Mouse (Mus musculus) liver, embryonic 14.5 days (tissue): Measurements from ENCODE around the gene Rpl10-ps3. TPM values are rescaled to one million over a fixed set of nuclear protein-coding genes. Genes with fewer than 3 reads are reported as not detected.

Experiments
- ATAC-seq: fragments of 200-750 bp; cut with Nextera tagmentation; 2 replicates; pipeline ENCODE4 v1.8.0; 2017; ENCODE audit warnings: moderate number of reproducible peaks, mild to moderate bottlenecking, moderate library complexity; ENCODE audit not compliant: insufficient read depth
- DNase-seq, 3 experiments: peaks; one replicate each; pipeline ENCODE4 v3.0.0-alpha.2; 2012 to 2013; ENCODE audit warnings: low read depth in 3 of 3, low spot score in 3 of 3
- H3K27ac ChIP-seq: fragments of 300-500 bp; sonication (generic); 2 replicates; pipeline ENCODE4 v1.5.1; 2014; ENCODE audit warnings: moderate library complexity, mild to moderate bottlenecking, control low read depth, inconsistent platforms
- H3K27me3 ChIP-seq: fragments of 300-500 bp; sonication (generic); 2 replicates; pipeline ENCODE4 v1.6.1; 2014; ENCODE audit warnings: mild to moderate bottlenecking, low read length, moderate library complexity; ENCODE audit not compliant: control insufficient read depth, insufficient read depth
- H3K36me3 ChIP-seq: fragments of 300-500 bp; sonication (generic); replicated peaks from 2 replicates; pipeline ENCODE4 v1.6.1; 2014; ENCODE audit warnings: low read depth; ENCODE audit not compliant: control insufficient read depth, insufficient read depth
- H3K4me1 ChIP-seq, 2 experiments: fragments of 200-500 bp in 1 of 2; fragments of 300-500 bp in 1 of 2; sonication (generic) in 1 of 2; replicated peaks; 2 replicates each; pipeline ENCODE4 v1.6.1; 2012 to 2014; ENCODE audit warnings: antibody characterized with exemption in 1 of 2, inconsistent platforms in 1 of 2, low read length in 1 of 2; ENCODE audit not compliant: control insufficient read depth in 2 of 2, insufficient read depth in 2 of 2
- H3K4me2 ChIP-seq: fragments of 300-500 bp; sonication (generic); 2 replicates; pipeline ENCODE4 v1.6.1; 2014; ENCODE audit warnings: low read depth, mild to moderate bottlenecking, control low read depth, moderate library complexity
- H3K4me3 ChIP-seq, 2 experiments: fragments of 200-500 bp in 1 of 2; fragments of 300-500 bp in 1 of 2; sonication (generic) in 1 of 2; 2 replicates each; pipeline ENCODE4 v1.5.1; 2012 to 2014; ENCODE audit warnings: low read depth in 2 of 2, low read length in 2 of 2, mild to moderate bottlenecking in 2 of 2, control low read depth in 1 of 2, inconsistent platforms in 1 of 2, moderate library complexity in 1 of 2; ENCODE audit not compliant: insufficient read depth in 1 of 2
- H3K9ac ChIP-seq: fragments of 300-500 bp; sonication (generic); replicated peaks from 2 replicates; pipeline ENCODE4 v1.6.1; 2014; ENCODE audit warnings: mild to moderate bottlenecking, control low read depth, moderate library complexity
- H3K9me3 ChIP-seq: fragments of 300-500 bp; sonication (generic); 2 replicates; pipeline ENCODE4 v1.6.1; 2016; ENCODE audit warnings: low read length, mixed read lengths; ENCODE audit not compliant: control insufficient read depth
- CTCF ChIP-seq: IDR thresholded peaks from 2 replicates; pipeline ENCODE4 v1.5.1; 2016; ENCODE audit warnings: antibody characterized with exemption, low read depth, control low read depth
- EP300 ChIP-seq: IDR thresholded peaks from 2 replicates; pipeline ENCODE4 v1.6.1; 2016; ENCODE audit warnings: antibody characterized with exemption, low read depth
- WGBS: fragments of 180-500 bp; shearing (Covaris S2); extraction: QIAGEN DNeasy Blood & Tissue Kit; methylation state at CpG from one replicate; pipeline ENCODE4 v1.1.7; 2014; ENCODE audit not compliant: insufficient replicate concordance; 5-methylcytosine and 5-hydroxymethylcytosine counted together
- polyA plus RNA-seq, 2 experiments: library from polyadenylated mRNA; depleted of rRNA in 1 of 2; stranded (reverse) in 1 of 2; unstranded in 1 of 2; fragments of >200 nt; fragmentation: Nextera tagmentation in 1 of 2; extraction: Ambion mirVana in 1 of 2; gene quantifications; 2 replicates each; pipeline versions ENCODE4 v1.2.1 to v1.2.3; 2012 to 2014

Gene Rpl10-ps3
- polyA plus RNA-seq, 2 experiments, result 66.7 to 308 TPM

DNA sequence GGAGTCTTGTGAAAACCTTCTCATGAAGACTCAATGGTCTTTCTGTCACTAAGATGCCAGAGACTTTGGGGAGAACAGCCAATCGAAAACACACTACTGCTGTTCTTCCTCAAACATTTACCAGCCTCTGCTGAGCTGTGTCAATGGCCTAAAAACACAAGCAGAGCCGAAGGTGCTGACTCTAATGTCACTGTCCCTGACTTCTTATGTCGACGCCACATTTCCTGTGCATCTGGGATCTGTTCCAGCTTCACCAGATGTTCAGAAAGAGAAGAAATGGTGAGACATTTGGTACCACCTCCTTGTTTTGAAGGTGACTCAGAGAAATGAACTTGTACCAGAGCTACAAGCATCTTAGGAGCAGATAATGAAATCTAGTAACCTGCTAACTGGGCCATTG is 7.0 kb upstream of the Rpl10-ps3 start:
- Histone ChIP-seq H3K4me1 (no peaks in the 10 kb centered on the region; a peak in 1 of 4 replicates), H3K27me3 (no peaks in the 10 kb centered on the region), H3K36me3 (no peaks in the 10 kb centered on the region), H3K4me3 (no peak overlapping the region), H3K4me2 (no peak overlapping the region), H3K9me3 (no peaks in the 10 kb centered on the region), H3K27ac (no peak overlapping the region), H3K9ac (no peak overlapping the region)
- no peak for DNase-seq
- TF ChIP-seq EP300 (no peak), CTCF (no peak)
- 34% methylated on average over 4 of the region's 4 CpGs for WGBS
- ATAC-seq, result no peak

DNA sequence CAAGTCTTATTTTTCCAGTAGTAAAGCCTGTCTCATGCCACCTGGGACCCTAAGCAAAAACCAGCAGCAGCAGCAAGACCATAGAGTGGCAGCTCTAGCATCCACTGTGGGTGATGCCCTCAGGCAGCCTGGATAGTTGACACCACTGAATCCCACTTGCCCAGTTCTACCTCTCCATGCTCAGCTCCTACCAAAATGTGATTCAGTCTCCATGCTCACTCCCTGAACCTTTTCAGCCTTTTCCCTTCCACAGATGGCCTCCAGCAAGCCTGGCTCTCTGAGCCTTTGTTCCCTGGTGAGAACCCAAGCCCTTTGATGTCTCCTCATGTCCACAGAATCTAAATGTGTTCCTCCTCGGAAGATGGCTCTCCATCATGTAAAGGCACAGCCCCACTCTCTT is 5.8 kb upstream of the Rpl10-ps3 start:
- no peak overlapping the region for H3K4me3 ChIP-seq
- H3K27ac ChIP-seq, result no peak overlapping the region
- no peak for ATAC-seq
- no peaks in the 10 kb centered on the region for H3K9me3 ChIP-seq
- no peaks in the 10 kb centered on the region for H3K36me3 ChIP-seq
- 55% methylated on average over 1 of the region's 1 CpGs for WGBS
- no peak overlapping the region for H3K9ac ChIP-seq
- no peaks in the 10 kb centered on the region for H3K27me3 ChIP-seq
- H3K4me2 ChIP-seq, result no peak overlapping the region
- no peak for DNase-seq
- TF ChIP-seq CTCF, result no peak
- no peak for TF ChIP-seq EP300
- no peaks in the 10 kb centered on the region; a peak in 1 of 4 replicates for H3K4me1 ChIP-seq

DNA sequence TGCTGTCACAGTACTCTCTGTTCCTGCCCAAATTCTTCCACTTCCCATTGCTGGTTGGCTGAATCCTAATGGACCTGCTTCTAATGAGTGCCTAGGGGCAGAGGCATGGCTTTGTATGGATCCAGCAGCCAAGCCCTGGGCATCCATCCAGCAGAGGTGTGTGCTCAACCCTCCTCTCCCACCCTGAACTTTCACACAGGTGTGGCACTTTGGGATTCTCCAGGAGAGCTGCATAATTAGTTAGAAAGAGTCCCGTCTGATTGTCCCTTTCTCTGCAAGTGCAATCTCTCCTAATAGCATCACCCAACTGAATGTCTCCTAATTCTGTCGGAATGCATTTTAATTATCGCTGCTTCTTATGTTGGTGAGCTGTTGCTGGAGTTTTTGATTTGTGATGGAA is 4.4 kb upstream of the Rpl10-ps3 start:
- Histone ChIP-seq H3K4me2 (no peak overlapping the region), H3K4me3 (no peak overlapping the region), H3K4me1 (no peaks in the 10 kb centered on the region; a peak in 1 of 4 replicates), H3K27me3 (no peaks in the 10 kb centered on the region), H3K27ac (no peak overlapping the region), H3K9me3 (no peaks in the 10 kb centered on the region), H3K9ac (no peak overlapping the region), H3K36me3 (no peaks in the 10 kb centered on the region)
- ATAC-seq (no peak), DNase-seq (no peak)
- WGBS, result 59% methylated on average over 3 of the region's 3 CpGs
- TF ChIP-seq EP300 (no peak), CTCF (no peak)

DNA sequence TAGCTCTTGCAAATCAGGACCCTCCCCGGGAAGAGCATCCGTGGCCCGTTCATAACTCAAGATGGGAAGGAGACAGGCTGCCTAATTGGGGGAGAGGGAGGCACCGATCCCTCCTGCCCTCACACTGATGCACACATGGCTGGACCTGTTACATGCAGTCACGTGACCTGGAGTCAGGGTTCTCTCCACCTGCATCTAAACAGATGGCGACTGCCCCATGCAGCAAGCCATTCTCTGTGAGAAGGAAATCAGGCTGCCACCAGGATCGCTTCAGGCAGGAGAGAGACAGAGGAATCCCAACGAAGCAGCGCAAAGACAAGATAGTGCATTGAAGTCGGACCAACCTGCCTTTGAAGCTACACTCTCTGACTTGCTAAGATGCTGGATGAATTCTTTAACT is 3.5 kb upstream of the Rpl10-ps3 start:
- no peak for DNase-seq

DNA sequence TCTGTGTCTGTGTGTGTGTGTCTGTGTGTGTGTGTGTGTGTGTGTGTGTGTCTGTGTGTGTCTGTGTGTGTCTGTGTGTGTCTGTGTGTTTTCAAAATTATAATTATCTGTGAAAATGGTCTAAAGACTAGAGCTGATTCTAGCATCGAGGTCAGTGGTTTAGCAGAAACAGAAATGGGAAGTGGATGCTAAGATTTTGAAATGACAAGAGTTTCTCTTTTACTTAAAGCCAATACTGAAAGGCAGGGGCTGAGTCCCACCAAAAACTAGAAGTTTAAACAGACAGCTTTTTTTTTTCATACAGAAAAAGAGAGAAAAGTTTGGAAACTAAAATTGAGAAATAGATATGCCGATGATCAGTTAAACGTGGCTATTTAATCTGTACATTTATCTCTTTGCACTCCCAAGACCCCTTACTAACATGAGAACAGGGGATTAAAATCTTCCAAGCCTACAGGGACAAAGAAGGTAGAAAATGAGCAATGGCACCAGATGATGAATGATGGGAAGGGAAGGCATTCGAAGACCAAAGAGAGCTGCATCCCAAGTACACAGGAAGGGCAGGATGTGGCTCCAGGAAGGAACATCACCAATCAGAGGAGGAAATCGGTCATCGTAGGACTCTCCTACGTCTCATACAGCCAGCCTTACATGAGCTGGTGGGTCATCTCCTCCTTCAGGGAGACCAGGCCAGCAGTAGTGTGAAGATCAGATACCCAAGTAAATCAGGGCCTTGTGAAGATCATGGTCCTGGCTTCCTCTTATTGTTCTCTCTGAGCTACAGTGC is 9.0 kb downstream of the Rpl10-ps3 start:
- Histone ChIP-seq H3K27me3 (no peaks in the 10 kb centered on the region), H3K9me3 (no peaks in the 10 kb centered on the region), H3K27ac (no peak overlapping the region), H3K4me2 (no peak overlapping the region), H3K4me1 (no peaks in the 10 kb centered on the region), H3K9ac (no peak overlapping the region), H3K36me3 (no peaks in the 10 kb centered on the region), H3K4me3 (no peak overlapping the region)
- 35% methylated on average over 7 of the region's 7 CpGs for WGBS
- ATAC-seq, result no peak
- no peak for DNase-seq
- TF ChIP-seq CTCF, result no peak
- no peak for TF ChIP-seq EP300

More for the DNA sequence above, 3.5 kb upstream of the Rpl10-ps3 start:
- TF ChIP-seq CTCF (no peak), EP300 (no peak)
- Histone ChIP-seq H3K36me3 (no peaks in the 10 kb centered on the region), H3K4me3 (no peak overlapping the region), H3K9ac (no peak overlapping the region), H3K4me2 (no peak overlapping the region), H3K4me1 (no peaks in the 10 kb centered on the region; a peak in 1 of 4 replicates), H3K27me3 (no peaks in the 10 kb centered on the region), H3K27ac (no peak overlapping the region), H3K9me3 (no peaks in the 10 kb centered on the region)
- no peak for ATAC-seq
- 67% methylated on average over 10 of the region's 10 CpGs for WGBS
